Mouse (Mus musculus): ENCODE measurements around the gene Slc31a2.
"Not testable (repeated sequence)": the region's sequence is repeated elsewhere in the genome, so short reads cannot be mapped to it uniquely, and the experiment has no call there.

The Slc31a2 gene

DNA sequence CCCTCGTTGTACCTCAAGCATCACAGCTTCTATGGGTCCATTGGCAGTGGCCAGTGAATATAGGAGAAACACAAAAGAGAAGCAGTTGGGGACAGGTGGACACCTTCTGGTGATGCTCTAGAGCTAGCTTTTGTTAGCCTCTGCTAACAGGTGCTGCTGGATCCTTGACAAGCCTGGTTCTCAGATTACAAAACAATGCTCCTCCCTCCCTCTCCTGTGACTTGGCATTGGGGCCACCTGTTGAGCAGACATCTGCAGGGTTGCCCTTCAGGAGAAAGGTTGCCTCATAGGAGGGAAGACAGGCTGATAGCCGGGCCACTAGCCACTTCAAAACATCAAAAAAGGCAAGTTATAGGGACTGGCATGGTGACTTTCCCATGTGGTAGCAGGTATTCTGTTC is at the start of gene Slc31a2:
Gene Slc31a2, plus strand, starts transcription at position 287 of the 400 bp plus-strand sequence.
- DNase-seq (ENCODE audit: low spot score), result no peak

DNA sequence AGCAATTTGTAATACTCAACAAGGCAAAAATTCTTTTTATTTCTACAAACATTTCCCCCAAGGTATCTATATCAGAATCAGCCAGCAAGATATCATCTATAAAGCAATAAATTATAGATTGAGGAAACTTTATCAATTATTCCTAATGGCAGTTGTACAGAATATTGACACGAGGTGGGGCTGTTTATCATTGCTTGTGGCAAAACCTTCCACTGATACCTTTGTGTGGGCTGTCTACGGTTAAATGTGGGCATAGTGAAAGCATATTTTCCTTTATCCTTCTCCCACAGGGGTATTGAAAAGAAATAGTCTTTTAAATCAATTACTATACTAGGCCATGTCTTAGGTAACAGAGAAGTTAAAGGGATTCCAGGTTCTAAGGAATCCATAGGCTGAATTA is 48.9 kb upstream of the Slc31a2 start:
- DNase-seq (ENCODE audit: low spot score), result no peak

DNA sequence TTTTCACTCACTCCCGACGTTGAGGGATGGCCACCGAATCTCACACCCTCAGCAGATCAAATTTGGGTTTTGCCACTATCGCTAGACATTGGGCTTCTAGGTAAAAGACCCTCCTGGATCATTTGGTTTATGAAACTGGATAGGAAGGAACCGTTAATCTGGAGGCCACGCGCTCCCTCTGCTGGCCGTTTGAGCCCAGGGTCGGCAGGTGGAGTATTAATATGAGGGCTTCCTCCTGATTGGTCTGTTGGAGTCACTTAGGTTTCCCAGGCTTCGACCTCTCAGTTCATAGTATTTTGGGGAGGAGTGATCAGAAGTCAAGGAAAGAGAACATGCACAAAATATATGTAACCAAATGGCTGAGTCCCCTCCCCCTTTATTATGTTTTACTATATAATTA is 34.0 kb upstream of the Slc31a2 start:
- DNase-seq (ENCODE audit: low spot score), result peak; percentile 57

GRCm38 (mm10) chr4:62229448-62229847 is 32.9 kb upstream of the Slc31a2 start:
- no peak for DNase-seq (ENCODE audit: low spot score)

- DNase-seq (ENCODE audit: low spot score), result no peak
These were observed 32.2 kb upstream of the Slc31a2 start for GRCm38 (mm10) chr4:62230153-62230552.

- DNase-seq (ENCODE audit: low spot score), result no peak
These were observed 31.6 kb upstream of the Slc31a2 start, which contains the start of gene Zfp37 for GRCm38 (mm10) chr4:62230769-62231168. Zfp37 (minus strand) TSS chr4:62231047.

- no peak for DNase-seq (ENCODE audit: low spot score)
These were observed 21.8 kb upstream of the Slc31a2 start for GRCm38 (mm10) chr4:62240586-62240985.

DNA sequence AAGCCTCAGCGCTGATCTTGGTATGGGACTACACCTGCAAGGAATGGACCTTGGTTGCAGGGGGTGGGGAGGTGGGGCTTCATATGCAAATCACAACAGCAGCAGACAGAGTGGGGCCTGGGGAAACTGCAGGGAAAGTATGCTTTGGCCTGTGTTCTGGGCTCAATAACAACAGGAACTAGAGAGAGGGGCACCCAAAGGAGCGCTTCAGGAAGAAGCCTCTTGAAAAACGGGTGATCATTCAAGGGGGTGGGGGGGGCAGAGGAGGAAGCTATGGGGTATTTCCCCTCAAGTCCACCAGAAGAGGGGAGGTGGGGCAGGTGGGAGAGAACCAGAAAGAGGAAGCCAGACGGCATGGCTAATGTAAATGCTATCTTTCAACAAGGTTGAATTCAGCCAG is 14.0 kb upstream of the Slc31a2 start:
- no peak for DNase-seq (ENCODE audit: low spot score)

DNA sequence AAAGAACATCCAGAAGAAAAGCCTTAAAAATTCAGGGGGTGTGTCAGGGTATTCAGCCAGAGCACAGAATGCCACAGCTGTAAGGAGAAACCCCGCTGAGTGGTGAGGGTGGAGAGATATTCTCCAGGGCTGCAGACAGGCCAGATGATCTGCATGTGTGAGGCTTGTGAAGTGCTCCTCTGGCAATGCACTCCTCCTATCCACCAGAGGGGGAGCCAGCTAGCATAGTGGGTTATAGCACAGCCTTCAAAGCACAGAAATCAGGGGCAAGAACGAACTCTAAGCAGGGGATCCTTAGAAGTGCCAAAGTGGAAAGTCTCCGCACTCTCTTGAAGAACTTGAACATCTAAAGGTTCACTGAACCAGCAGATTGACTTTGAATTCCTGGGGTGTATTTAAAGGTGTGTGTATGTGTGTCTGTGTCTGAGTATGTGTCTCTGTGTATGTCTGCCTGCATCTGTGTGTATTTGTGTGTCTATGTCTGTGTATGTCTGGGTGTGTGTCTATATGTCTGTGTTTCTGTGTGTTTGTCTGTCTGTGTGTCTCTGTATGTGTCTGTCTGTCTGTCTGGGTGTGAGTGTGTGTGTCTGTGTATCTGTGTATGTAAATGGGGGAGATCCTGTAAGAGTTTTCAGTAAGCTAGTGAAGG is 11.3 kb upstream of the Slc31a2 start:
- DNase-seq (ENCODE audit: low spot score), result peak; percentile 62

DNA sequence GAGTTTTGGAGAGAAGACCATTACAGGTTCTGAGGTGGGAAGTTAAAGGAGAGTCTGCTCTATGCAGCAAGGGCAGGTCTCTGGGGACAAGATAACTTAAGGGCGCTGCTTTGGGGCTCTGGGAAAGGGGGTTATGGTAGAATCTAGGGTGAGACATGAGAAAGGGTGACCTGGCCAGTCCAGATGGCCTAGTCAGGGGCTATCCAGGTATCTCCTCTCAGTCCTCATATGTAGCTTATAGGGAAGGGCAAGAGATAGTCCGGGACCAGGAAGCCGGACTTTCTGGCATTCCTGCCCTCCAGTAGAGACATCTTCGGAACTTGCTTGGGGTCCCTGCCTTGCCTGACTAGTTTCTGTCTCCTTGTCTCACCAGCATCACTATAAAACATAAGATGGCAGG is 10.6 kb upstream of the Slc31a2 start:
- no peak for DNase-seq (ENCODE audit: low spot score)

DNA sequence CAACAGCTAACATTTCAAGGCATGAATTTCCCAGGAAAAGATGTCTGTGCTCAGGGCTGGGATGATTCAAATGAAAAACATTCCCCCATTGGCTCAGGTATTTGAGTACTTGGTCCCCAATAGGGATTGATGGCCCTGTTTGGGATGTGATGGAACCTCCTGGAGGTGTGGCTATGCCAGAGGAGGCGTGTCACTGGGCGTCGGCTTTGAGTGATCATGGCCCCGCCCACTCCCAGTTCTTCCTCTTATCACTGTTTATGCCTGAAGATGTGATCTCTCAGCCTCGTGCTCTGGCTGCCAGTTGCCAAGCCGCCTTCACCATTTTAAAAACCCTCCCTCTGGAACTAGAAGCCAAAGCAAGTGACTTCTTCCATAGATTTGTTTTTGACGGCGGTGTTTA is 7.8 kb upstream of the Slc31a2 start:
- no peak for DNase-seq (ENCODE audit: low spot score)

DNA sequence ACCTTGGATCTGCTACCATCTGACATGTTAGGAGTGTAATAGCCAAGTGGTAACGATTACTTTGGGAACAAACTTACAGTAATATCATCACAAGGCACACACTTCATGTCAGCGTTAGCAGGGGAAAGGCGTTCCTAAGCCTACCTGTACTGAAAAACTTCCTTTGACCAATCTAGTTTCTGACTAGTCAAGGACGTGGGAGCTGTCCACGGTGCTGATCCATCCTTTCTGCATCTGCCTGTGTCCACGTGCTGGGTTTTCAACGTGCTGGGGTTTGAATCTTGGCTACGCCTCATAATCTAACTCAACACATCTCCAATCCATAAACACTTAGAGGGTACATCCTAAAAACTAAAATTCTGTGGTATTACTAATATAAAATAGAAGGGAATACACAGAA is 5.4 kb upstream of the Slc31a2 start:
- DNase-seq (ENCODE audit: low spot score), result peak; percentile 75

DNA sequence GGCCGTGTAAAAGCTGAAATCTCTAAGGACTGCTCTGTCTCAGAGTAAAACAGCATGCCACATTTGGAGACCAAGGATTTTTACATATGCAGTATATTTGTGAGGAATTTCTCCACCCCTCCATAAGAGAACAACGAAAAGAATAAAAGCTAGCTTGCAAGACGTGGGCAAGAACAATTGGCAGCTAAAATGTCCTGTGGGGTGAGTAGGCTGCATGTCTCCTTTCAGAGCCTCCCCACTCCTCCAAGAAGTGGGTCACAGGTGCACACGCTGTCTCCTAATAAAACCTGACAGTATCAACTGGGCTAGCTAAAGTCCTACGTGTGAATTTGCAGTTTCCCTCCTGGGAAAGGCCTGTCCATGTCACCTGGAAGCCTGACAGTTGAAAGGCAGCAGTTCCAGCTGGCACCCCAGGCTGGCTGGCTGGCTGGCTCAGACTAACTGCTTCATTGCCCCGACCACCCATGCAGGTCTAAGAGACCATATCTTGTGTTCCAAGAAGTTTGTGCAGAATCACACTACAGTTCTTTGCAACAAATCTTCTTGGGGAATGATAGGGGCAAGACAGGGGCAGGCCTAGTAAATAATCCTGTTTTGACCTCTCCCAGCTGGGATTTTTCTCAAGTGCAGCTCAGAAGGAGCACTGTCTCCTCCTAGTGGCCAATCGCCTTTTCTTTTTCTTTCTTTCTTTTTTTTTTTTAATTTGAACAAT is 927 bp downstream of the Slc31a2 start:
- peak; percentile 68 for DNase-seq (ENCODE audit: low spot score)

DNA sequence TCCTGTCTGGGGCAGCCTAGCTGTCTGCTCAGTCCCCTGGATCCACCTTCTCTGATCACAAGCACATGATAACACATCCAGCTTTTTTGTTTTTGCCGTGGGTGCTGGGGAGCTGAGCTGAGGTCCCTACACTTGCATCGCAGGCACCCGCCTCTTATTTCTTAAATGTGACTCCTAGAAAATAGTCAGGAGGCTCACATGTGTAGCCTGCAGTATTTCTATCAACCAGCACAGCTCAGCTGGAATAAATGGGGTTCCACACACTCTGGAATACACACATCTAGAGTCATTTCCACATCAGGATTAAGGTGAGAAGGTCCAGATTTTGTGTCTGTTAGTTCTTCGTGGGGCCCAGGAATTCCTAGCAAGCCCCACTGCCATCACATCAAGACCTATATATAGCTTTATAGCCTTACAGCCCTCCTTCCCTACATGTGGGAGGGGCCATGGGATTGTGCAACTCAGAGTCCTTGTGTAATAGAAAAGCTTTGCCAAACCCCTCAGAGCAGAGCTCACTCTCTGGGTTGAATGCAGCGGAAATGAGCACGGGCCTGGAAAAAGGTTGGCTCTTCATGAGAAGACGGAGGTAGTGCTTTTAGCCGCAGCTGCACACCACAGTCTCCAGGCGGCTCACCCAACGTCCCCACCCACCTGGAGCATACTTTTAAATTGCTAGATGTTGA is 2.9 kb downstream of the Slc31a2 start:
- no peak for DNase-seq (ENCODE audit: low spot score)

GRCm38 (mm10) chr4:62266016-62266415 is 3.7 kb downstream of the Slc31a2 start:
- not testable (repeated sequence) for DNase-seq (ENCODE audit: low spot score)

GRCm38 (mm10) chr4:62267101-62267500 is 4.7 kb downstream of the Slc31a2 start:
- no peak for DNase-seq (ENCODE audit: low spot score)

GRCm38 (mm10) chr4:62272696-62273095 is 10.3 kb downstream of the Slc31a2 start:
- DNase-seq (ENCODE audit: low spot score), result no peak

GRCm38 (mm10) chr4:62273916-62274315 is 11.6 kb downstream of the Slc31a2 start:
- no peak for DNase-seq (ENCODE audit: low spot score)

GRCm38 (mm10) chr4:62274841-62275536 is 12.6 kb downstream of the Slc31a2 start:
- DNase-seq (ENCODE audit: low spot score), result peak; percentile 82

DNA sequence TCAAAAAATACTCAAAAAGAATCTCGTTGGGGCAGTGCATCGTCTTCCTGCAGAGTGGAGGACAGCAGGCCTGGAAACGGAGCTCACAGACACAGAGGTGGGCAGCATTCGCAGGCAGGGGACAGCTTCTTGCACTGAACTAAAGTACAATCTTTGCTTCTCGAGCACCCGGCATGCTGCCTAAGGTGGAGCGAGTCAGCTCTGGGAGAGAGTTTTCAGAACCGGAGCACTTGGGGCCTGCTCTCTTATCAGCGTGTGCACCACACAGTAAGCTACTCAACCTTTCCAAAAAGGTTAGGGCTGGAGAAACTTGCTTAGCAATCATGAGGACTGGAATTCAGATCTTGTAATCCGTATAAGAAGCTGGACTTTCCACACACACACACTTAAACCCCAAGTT is 14.3 kb downstream of the Slc31a2 start:
- no peak for DNase-seq (ENCODE audit: low spot score)

GRCm38 (mm10) chr4:62277222-62277621 is 14.9 kb downstream of the Slc31a2 start:
- no peak for DNase-seq (ENCODE audit: low spot score)

- DNase-seq (ENCODE audit: low spot score), result no peak
These were observed 15.7 kb downstream of the Slc31a2 start for GRCm38 (mm10) chr4:62278081-62278480.

GRCm38 (mm10) chr4:62281319-62281718 is 19.0 kb downstream of the Slc31a2 start:
- no peak for DNase-seq (ENCODE audit: low spot score)
